Comparison of ENCODE assay signal across 27 mouse cellular contexts in the genomic region with DNA sequence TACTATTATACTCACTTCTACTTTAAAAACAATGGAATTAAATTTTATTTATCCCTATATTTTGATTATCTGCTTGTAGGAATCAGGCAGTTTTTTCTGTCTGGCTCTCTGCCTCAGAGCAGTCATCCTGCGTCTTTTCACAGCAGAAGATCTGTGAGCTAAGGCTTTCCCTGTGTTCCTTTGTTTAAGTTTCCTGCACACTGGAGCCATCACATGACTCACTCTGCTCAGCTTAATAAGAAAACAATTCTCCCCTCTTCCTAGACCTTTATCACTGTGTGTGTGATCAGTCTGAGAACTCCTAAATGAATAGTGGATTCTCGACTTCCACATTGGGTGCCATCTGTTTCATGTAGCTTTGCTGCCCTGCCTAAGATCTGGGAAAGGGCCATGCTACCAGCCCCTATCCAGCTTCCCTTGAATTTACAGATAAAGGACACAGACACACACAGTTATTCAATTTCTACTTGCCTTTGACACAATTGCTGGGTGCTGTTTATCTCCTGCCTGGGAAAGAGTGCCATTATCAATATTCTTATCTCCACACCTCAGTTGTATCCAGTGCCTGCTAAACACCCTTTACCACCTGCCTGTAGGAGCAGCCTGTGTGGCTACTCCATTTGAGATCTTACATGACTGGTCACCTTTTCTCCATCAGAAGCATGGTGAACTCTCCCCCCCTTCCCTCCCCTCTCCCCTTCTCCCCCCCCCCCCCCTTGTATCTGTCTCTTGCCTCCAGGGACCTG.
DNase-seq lines count a peak whose midpoint lies in the region; ATAC-seq and TF ChIP-seq lines count a peak whose summit lies in the region.
"Had no signal": no experiment of that assay in that cellular context is flagged by ENCODE, and none has a peak within 500 bp of the region (broad histone marks: within the 10 kb centered on the region; RNA-seq: fewer than 3 reads in every experiment).

No protein-coding gene starts in this region.

- H3K4me3 ChIP-seq in intestine, embryonic 14.5 days (ENCODE audit: low read depth, low read length), result no peak overlapping the region
- H3K4me3 ChIP-seq in intestine, postnatal 0 days (ENCODE audit: low read depth, low read length), result no peak overlapping the region
- H3K4me3 ChIP-seq in lung, postnatal 0 days (ENCODE audit: low read depth, low read length), result no peak overlapping the region
- H3K4me3 ChIP-seq in lung, adult 2 months (replicated peaks; ENCODE audit: extremely low read depth, low read depth, low read length), result no peak overlapping the region
- no peak overlapping the region for H3K4me3 ChIP-seq in intestine, embryonic 15.5 days (replicated peaks)
- H3K4me3 ChIP-seq in forebrain, embryonic 13.5 days, result no peak overlapping the region
- H3K4me3 ChIP-seq: embryonic facial prominence, embryonic 13.5 days; erythroblast, embryonic 14.5 days; forebrain, embryonic 12.5 days; kidney, embryonic 15.5 days; left cerebral cortex, adult 2 months; midbrain, embryonic 12.5 days had no signal

- H3K4me2 ChIP-seq in intestine, embryonic 14.5 days (ENCODE audit: low read length), result no peak overlapping the region
- H3K4me2 ChIP-seq in intestine, postnatal 0 days (replicated peaks; ENCODE audit: low read depth), result no peak overlapping the region
- no peak overlapping the region for H3K4me2 ChIP-seq in lung, postnatal 0 days (replicated peaks; ENCODE audit: low read depth, low read length)
- no peak overlapping the region for H3K4me2 ChIP-seq in intestine, embryonic 15.5 days (replicated peaks)
- no peak overlapping the region for H3K4me2 ChIP-seq in forebrain, embryonic 13.5 days
- H3K4me2 ChIP-seq: embryonic facial prominence, embryonic 13.5 days; forebrain, embryonic 12.5 days; hindbrain, embryonic 14.5 days; kidney, embryonic 15.5 days; midbrain, embryonic 12.5 days had no signal

- peaks cover 8% of the 10 kb centered on the region; the same call in 1 of the 2 replicates for H3K4me1 ChIP-seq in intestine, embryonic 14.5 days (replicated peaks; ENCODE audit: control insufficient read depth, insufficient read depth, low read length)
- H3K4me1 ChIP-seq in intestine, postnatal 0 days (replicated peaks; ENCODE audit: control insufficient read depth, insufficient read depth, low read length), result no peaks in the 10 kb centered on the region
- H3K4me1 ChIP-seq in lung, postnatal 0 days (ENCODE audit: insufficient read depth, low read depth, low read length), result no peaks in the 10 kb centered on the region; the same call in 1 of the 2 replicates
- H3K4me1 ChIP-seq in lung, adult 2 months (ENCODE audit: control insufficient read depth, insufficient read depth, low read length), result peaks cover 6% of the 10 kb centered on the region
- H3K4me1 ChIP-seq in intestine, embryonic 15.5 days (replicated peaks), result no peaks in the 10 kb centered on the region
- no peaks in the 10 kb centered on the region for H3K4me1 ChIP-seq in forebrain, embryonic 13.5 days
- H3K4me1 ChIP-seq: embryonic facial prominence, embryonic 13.5 days; forebrain, embryonic 12.5 days; kidney, embryonic 15.5 days; midbrain, embryonic 12.5 days had no signal

- H3K27ac ChIP-seq in intestine, embryonic 14.5 days (ENCODE audit: low read depth), result peak overlapping the region; percentile 52
- no peak overlapping the region for H3K27ac ChIP-seq in intestine, postnatal 0 days (ENCODE audit: low read depth, low read length)
- H3K27ac ChIP-seq in lung, postnatal 0 days (ENCODE audit: low read length), result no peak overlapping the region
- no peak overlapping the region; the same call in 1 of the 2 replicates for H3K27ac ChIP-seq in intestine, embryonic 15.5 days
- no peak overlapping the region for H3K27ac ChIP-seq in forebrain, embryonic 13.5 days
- H3K27ac ChIP-seq: embryonic facial prominence, embryonic 13.5 days; forebrain, embryonic 12.5 days; hindbrain, embryonic 14.5 days; kidney, embryonic 15.5 days; left cerebral cortex, adult 2 months; macrophage; midbrain, embryonic 12.5 days had no signal

- no peaks in the 10 kb centered on the region for H3K27me3 ChIP-seq in intestine, embryonic 14.5 days (replicated peaks; ENCODE audit: control insufficient read depth, insufficient read depth, low read length)
- no peaks in the 10 kb centered on the region for H3K27me3 ChIP-seq in intestine, postnatal 0 days (replicated peaks; ENCODE audit: control insufficient read depth, insufficient read depth, low read length)
- no peaks in the 10 kb centered on the region for H3K27me3 ChIP-seq in lung, postnatal 0 days (replicated peaks; ENCODE audit: insufficient read depth, low read length)
- H3K27me3 ChIP-seq in intestine, embryonic 15.5 days (replicated peaks), result no peaks in the 10 kb centered on the region
- H3K27me3 ChIP-seq in forebrain, embryonic 13.5 days, result no peaks in the 10 kb centered on the region
- H3K27me3 ChIP-seq: CH12.LX; embryonic facial prominence, embryonic 13.5 days; forebrain, embryonic 12.5 days; kidney, embryonic 15.5 days; midbrain, embryonic 12.5 days had no signal

- DNase-seq in intestine, embryonic 14.5 days (ENCODE audit: low spot score), result no peak
- DNase-seq in lung, postnatal 0 days (ENCODE audit: low spot score), result peak; percentile 24
- no peak for DNase-seq in lung, adult 2 months
- DNase-seq in cerebellum, postnatal 4 days (ENCODE audit: low spot score in 2 of 2), result no peak
- DNase-seq: adrenal gland, adult 8-10 months; B cell, adult 2 months; cerebellum, adult 2 months; cerebellum, postnatal 25 days; embryo, embryonic 11 days; gastrocnemius, postnatal 36 days; heart, postnatal 36 days; kidney, postnatal 4 days had no signal

- no peaks in the 10 kb centered on the region for H3K9me3 ChIP-seq in intestine, embryonic 14.5 days (ENCODE audit: control insufficient read depth, low read length)
- no peaks in the 10 kb centered on the region for H3K9me3 ChIP-seq in intestine, postnatal 0 days (ENCODE audit: control insufficient read depth)
- no peaks in the 10 kb centered on the region for H3K9me3 ChIP-seq in lung, postnatal 0 days (ENCODE audit: low read length)
- no peaks in the 10 kb centered on the region for H3K9me3 ChIP-seq in intestine, embryonic 15.5 days
- no peaks in the 10 kb centered on the region for H3K9me3 ChIP-seq in forebrain, embryonic 13.5 days (replicated peaks)
- H3K9me3 ChIP-seq: embryonic facial prominence, embryonic 13.5 days; forebrain, embryonic 12.5 days; G1E; kidney, embryonic 15.5 days; midbrain, embryonic 12.5 days had no signal

- no peak overlapping the region for H3K9ac ChIP-seq in intestine, embryonic 14.5 days (ENCODE audit: low read length)
- H3K9ac ChIP-seq in intestine, postnatal 0 days (ENCODE audit: low read depth, low read length), result no peak overlapping the region
- H3K9ac ChIP-seq in lung, postnatal 0 days (replicated peaks; ENCODE audit: low read depth), result no peak overlapping the region
- no peak overlapping the region for H3K9ac ChIP-seq in intestine, embryonic 15.5 days
- H3K9ac ChIP-seq in forebrain, embryonic 13.5 days, result no peak overlapping the region
- H3K9ac ChIP-seq: embryonic facial prominence, embryonic 13.5 days; forebrain, embryonic 12.5 days; hindbrain, embryonic 14.5 days; kidney, embryonic 15.5 days; midbrain, embryonic 12.5 days had no signal

- no peak for TF ChIP-seq CTCF in intestine, postnatal 0 days (IDR thresholded peaks at IDR 0.05; ENCODE audit: low read depth)
- no peak for TF ChIP-seq CTCF in lung, postnatal 0 days (IDR thresholded peaks at IDR 0.05)
- no peak for TF ChIP-seq CTCF in lung, adult 2 months (IDR thresholded peaks at IDR 0.05; ENCODE audit: insufficient read depth, low read length)

- H3K36me3 ChIP-seq in intestine, embryonic 14.5 days (ENCODE audit: control insufficient read depth, insufficient read depth, low read length), result no peaks in the 10 kb centered on the region
- no peaks in the 10 kb centered on the region for H3K36me3 ChIP-seq in intestine, postnatal 0 days (ENCODE audit: control insufficient read depth, insufficient read depth)
- H3K36me3 ChIP-seq in lung, postnatal 0 days (ENCODE audit: insufficient read depth, low read length), result no peaks in the 10 kb centered on the region
- H3K36me3 ChIP-seq in intestine, embryonic 15.5 days, result no peaks in the 10 kb centered on the region
- H3K36me3 ChIP-seq in forebrain, embryonic 13.5 days (ENCODE audit: poor library complexity, severe bottlenecking), result no peaks in the 10 kb centered on the region
- H3K36me3 ChIP-seq: embryonic facial prominence, embryonic 13.5 days; forebrain, embryonic 12.5 days; G1E; kidney, embryonic 15.5 days; midbrain, embryonic 12.5 days had no signal

- 0 out of 2 replicates have a peak, but pooled peaks have one; percentile 36 for ATAC-seq in intestine, embryonic 14.5 days (replicated peaks; ENCODE audit: low FRiP score, low TSS enrichment, low read depth)
- no peak for ATAC-seq in intestine, postnatal 0 days
- ATAC-seq in lung, postnatal 0 days, result no peak
- 0 out of 2 replicates have a peak, but pooled peaks have one; percentile 45 for ATAC-seq in intestine, embryonic 15.5 days
- ATAC-seq in forebrain, embryonic 13.5 days, result no peak
- ATAC-seq: activated CD4-positive, CD25-positive, alpha-beta regulatory T cell, adult 4 months; inflammation-experienced regulatory T-cells, adult 6 months had no signal

- no peak for TF ChIP-seq POLR2A in lung, adult 2 months (IDR thresholded peaks at IDR 0.05; ENCODE audit: borderline replicate concordance, extremely low read depth, low read depth, low read length)

- TF ChIP-seq EP300 in lung, postnatal 0 days (IDR thresholded peaks at IDR 0.05), result no peak

- 19% methylated on average over 2 of the region's 2 CpGs for WGBS in intestine, embryonic 14.5 days
- 24% methylated on average over 2 of the region's 2 CpGs for WGBS in intestine, postnatal 0 days
- 20% methylated on average over 2 of the region's 2 CpGs for WGBS in lung, postnatal 0 days
- 39% methylated on average over 2 of the region's 2 CpGs for WGBS in lung, adult 2 months
- WGBS in intestine, embryonic 15.5 days, result 17% methylated on average over 2 of the region's 2 CpGs
- WGBS in forebrain, embryonic 13.5 days, result 36% methylated on average over 2 of the region's 2 CpGs

Comparison
In these comparisons a context has a peak if more than half of its experiments do, and no peak if none do; other contexts are left out.
1. ATAC-seq: peak in intestine, embryonic 14.5 days (single experiment) and intestine, embryonic 15.5 days (single experiment); none in intestine, postnatal 0 days (single experiment), lung, postnatal 0 days (single experiment) and forebrain, embryonic 13.5 days (single experiment).